Mouse (Mus musculus) erythroblast, embryonic 14.5 days (primary cell): ENCODE measurements around the gene Cd52.

Experiments
- GATA1 ChIP-seq: IDR thresholded peaks from 2 replicates; pipeline ENCODE4 v1.6.1; 2012; ENCODE audit warnings: low read length, inconsistent platforms, mixed read lengths
- TAL1 ChIP-seq: IDR thresholded peaks from 3 replicates; pipeline ENCODE4 v1.6.1; 2012; ENCODE audit warnings: low read length, inconsistent platforms, mixed read lengths

GRCm38 (mm10) chr4:134123680-134124551 is 29.0 kb upstream of the Cd52 start:
- TF ChIP-seq GATA1 (no peak), TAL1 (no peak)
